Mouse (Mus musculus) brain, embryonic 14.5 days (tissue): ENCODE results near the gene Tmem104.

Experiments
- CTCF ChIP-seq: fragments of 200-500 bp; IDR thresholded peaks from 2 replicates; pipeline ENCODE4 v1.5.1; 2012; ENCODE audit warnings: inconsistent platforms, mild to moderate bottlenecking, moderate library complexity, borderline replicate concordance; ENCODE audit not compliant: insufficient read depth, insufficient read length; ENCODE audit errors: extremely low read depth
- POLR2A ChIP-seq: fragments of 200-500 bp; IDR thresholded peaks from 2 replicates; pipeline ENCODE4 v1.6.1; 2012; ENCODE audit warnings: mild to moderate bottlenecking, inconsistent platforms, borderline replicate concordance; ENCODE audit not compliant: poor library complexity, insufficient read depth, insufficient read length, severe bottlenecking; ENCODE audit errors: extremely low read depth

DNA sequence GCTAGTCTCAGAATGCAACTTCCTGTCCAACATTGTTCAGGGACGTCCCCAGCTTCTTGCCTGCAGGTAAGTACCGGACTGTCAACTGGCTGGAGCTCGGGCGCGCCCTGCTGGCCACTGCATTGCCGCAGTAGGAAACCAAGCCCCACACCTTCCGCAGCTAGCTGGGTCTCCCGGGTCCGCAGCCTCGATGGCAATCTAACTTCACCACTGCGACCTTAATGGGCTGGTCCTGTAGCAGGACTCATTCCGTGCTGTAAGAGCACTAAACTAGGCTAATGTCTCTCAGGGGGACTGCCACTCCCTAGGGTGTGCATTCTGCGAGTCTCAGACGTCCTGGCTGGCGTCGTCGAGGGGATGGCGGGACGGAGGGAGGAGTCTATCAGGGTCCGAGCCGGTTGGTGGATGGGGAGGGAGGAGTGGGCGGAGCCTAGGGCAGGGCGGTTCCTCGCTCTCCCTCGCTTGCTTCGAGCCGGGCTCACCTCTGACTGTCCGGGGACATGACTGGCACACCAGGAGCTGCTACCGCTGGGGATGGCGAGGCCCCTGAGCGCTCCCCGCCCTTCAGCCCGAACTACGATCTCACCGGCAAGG lies 33.5 kb upstream of the Tmem104 start:
- TF ChIP-seq POLR2A (no peak), CTCF (peak; percentile 73)
